Mouse (Mus musculus): Measurements from ENCODE around the gene Gnptab. TPM values are rescaled to one million over a fixed set of nuclear protein-coding genes. Genes with fewer than 3 reads are reported as not detected.

Gene Gnptab
- total and polyA plus RNA-seq, 2 experiments: 2.7 to 6.8 TPM

DNA sequence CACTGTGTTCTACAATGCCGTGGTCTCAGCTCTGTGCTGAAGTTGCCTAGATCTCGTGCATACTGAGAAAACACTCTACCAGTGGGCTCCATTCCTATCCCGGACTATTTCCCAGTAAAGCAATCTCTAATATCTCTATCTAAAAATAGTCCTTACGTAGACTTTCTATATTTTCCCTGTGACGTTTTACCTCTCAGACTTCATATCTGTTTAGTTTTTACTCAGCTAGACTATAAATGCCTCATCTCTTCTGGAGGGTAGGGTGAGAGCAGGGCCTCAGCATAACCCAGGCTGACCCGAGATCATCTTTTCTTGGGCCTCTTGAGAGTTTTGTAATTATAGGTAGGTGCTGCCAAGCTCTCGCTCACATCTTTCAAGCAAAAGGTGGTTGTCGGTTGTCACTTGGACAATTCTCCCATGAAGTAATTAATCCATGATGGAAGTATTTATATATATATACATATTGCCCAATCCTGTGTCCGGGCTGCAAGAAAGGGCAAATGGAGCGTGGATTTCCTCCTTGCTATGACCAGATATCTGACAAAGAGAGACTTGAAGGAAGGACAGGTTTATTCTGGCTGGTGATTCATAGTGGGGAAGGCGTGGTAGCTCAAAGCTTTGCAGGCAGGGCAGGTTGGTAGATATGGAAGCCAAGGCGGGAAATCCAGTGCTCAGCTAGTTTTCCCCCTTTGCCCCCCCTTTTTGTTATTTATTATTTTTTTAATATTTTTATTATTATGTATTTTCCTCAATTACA, 29.1 kb downstream of the Gnptab start:
- H3K36me3 ChIP-seq (ENCODE audit: control insufficient read depth, insufficient read depth, low read length): no peaks in the 10 kb centered on the region
- WGBS: 93% methylated on average over 12 of the region's 12 CpGs
- no peak overlapping the region for H3K27ac ChIP-seq (replicated peaks; ENCODE audit: insufficient read depth, low read depth, low read length)
- TF ChIP-seq POLR2A (IDR thresholded peaks at IDR 0.05; ENCODE audit: extremely low read depth, insufficient read depth, low read length) (no peak), CTCF (IDR thresholded peaks at IDR 0.05; ENCODE audit: low read depth, low read length) (no peak)
- H3K79me2 ChIP-seq (ENCODE audit: control insufficient read depth, insufficient read depth, low read length): no peaks in the 10 kb centered on the region
- H3K4me3 ChIP-seq (ENCODE audit: insufficient read depth, low read depth, low read length): no peak overlapping the region
- H3K4me1 ChIP-seq (ENCODE audit: control insufficient read depth, insufficient read depth, low read length): no peaks in the 10 kb centered on the region
- H3K9ac ChIP-seq (ENCODE audit: low read depth, low read length): no peak overlapping the region
- H3K27me3 ChIP-seq (ENCODE audit: control insufficient read depth, insufficient read depth, low read length): no peaks in the 10 kb centered on the region
- no peak for DNase-seq (ENCODE audit: extremely low read depth, low read depth, low spot score)

DNA sequence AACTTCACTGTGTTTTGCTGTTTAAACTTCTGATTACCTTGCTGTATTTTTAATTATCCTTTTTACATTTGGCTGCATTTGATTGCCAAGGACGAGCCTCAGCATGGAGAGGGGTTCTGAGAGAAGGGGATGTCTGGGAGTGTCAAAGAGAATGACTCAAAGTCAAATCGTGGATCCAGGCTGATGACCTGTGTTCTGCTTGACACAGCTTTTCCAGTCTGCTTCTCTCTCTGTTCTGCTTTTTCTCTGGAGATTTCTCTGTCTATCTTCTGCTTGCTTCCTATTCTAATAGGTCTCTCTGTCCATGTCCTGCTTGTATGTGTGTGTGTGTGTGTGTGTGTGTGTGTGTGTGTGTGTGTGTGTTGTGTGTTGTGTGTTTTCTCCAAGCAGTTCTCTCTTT, 30.8 kb downstream of the Gnptab start:
- H3K27me3 ChIP-seq (ENCODE audit: control insufficient read depth, insufficient read depth, low read length): no peaks in the 10 kb centered on the region
- H3K4me3 ChIP-seq (ENCODE audit: insufficient read depth, low read depth, low read length): no peak overlapping the region
- no peaks in the 10 kb centered on the region; the same call in 1 of the 2 replicates for H3K36me3 ChIP-seq (ENCODE audit: control insufficient read depth, insufficient read depth, low read length)
- TF ChIP-seq POLR2A (IDR thresholded peaks at IDR 0.05; ENCODE audit: extremely low read depth, insufficient read depth, low read length): no peak
- no peak for TF ChIP-seq CTCF (IDR thresholded peaks at IDR 0.05; ENCODE audit: low read depth, low read length)
- no peaks in the 10 kb centered on the region for H3K4me1 ChIP-seq (ENCODE audit: control insufficient read depth, insufficient read depth, low read length)
- H3K27ac ChIP-seq (replicated peaks; ENCODE audit: insufficient read depth, low read depth, low read length): no peak overlapping the region
- no peak overlapping the region for H3K9ac ChIP-seq (ENCODE audit: low read depth, low read length)
- 63% methylated on average over 2 of the region's 2 CpGs for WGBS
- no peak for DNase-seq (ENCODE audit: extremely low read depth, low read depth, low spot score)
- H3K79me2 ChIP-seq (ENCODE audit: control insufficient read depth, insufficient read depth, low read length): no peaks in the 10 kb centered on the region

DNA sequence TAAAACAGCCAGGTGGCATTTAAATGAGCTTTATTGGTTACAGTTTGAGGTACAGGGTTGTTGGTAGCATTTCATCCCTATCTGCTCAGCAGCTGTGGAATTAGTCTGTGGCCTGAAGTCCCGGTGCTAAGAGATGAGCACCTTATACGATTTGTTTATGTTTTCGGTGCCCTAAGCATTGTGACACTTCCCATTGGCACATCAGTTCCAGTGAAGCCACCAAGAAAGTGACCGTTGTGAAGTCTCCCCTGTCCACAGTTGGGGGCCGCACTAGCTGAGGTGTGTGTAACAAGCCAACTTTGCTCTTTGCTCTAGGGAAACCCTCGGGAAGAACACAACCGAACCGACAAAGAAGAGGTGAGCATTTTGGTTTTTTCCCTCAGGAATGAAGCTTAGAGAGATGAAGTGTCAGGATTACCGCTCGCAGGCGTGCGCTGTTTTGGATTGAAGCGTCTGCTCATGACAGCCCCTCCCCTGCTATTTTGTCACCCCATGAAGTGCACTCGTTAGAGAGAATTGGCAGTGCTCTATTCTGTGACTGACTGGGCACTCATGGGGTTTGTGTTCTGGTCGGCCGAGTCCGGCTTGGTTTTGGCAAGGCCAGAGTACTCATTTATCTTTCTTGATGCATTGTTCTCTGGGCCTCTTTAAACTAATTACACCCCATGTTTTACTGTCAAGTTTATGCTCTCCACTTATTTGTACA, 33.5 kb downstream of the Gnptab start:
- 93% methylated on average over 17 of the region's 17 CpGs for WGBS
- H3K9ac ChIP-seq (ENCODE audit: low read depth, low read length): no peak overlapping the region
- no peak overlapping the region for H3K4me3 ChIP-seq (ENCODE audit: insufficient read depth, low read depth, low read length)
- TF ChIP-seq POLR2A (IDR thresholded peaks at IDR 0.05; ENCODE audit: extremely low read depth, insufficient read depth, low read length) (no peak), CTCF (IDR thresholded peaks at IDR 0.05; ENCODE audit: low read depth, low read length) (no peak)
- no peaks in the 10 kb centered on the region for H3K79me2 ChIP-seq (ENCODE audit: control insufficient read depth, insufficient read depth, low read length)
- no peaks in the 10 kb centered on the region; the same call in 1 of the 2 replicates for H3K36me3 ChIP-seq (ENCODE audit: control insufficient read depth, insufficient read depth, low read length)
- DNase-seq (ENCODE audit: extremely low read depth, low read depth, low spot score): no peak
- H3K27me3 ChIP-seq (ENCODE audit: control insufficient read depth, insufficient read depth, low read length): no peaks in the 10 kb centered on the region
- H3K27ac ChIP-seq (replicated peaks; ENCODE audit: insufficient read depth, low read depth, low read length): no peak overlapping the region
- H3K4me1 ChIP-seq (ENCODE audit: control insufficient read depth, insufficient read depth, low read length): no peaks in the 10 kb centered on the region

DNA sequence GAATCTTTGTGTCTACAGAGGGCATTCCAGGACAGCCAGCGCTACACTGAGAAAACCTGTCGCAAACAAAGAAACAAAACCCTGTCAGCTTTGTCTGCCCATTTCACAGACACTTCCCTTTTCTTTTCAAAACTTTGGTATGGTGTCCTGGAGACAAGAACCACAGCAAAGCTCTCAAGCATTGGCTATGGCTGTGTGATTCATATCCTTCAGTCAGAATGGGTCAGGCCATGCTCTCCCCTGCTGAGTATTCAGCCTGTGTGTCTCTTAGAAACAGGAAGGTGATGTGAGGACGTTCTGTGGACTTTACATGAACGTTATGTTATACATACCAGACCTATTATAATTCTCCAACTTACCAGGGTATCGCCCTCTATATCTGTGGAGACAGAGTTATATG, 38.8 kb downstream of the Gnptab start:
- Histone ChIP-seq H3K4me3 (ENCODE audit: insufficient read depth, low read depth, low read length) (no peak overlapping the region), H3K27ac (replicated peaks; ENCODE audit: insufficient read depth, low read depth, low read length) (no peak overlapping the region), H3K36me3 (ENCODE audit: control insufficient read depth, insufficient read depth, low read length) (no peaks in the 10 kb centered on the region; the same call in 1 of the 2 replicates), H3K9ac (ENCODE audit: low read depth, low read length) (no peak overlapping the region), H3K27me3 (ENCODE audit: control insufficient read depth, insufficient read depth, low read length) (no peaks in the 10 kb centered on the region), H3K79me2 (ENCODE audit: control insufficient read depth, insufficient read depth, low read length) (no peaks in the 10 kb centered on the region), H3K4me1 (ENCODE audit: control insufficient read depth, insufficient read depth, low read length) (no peaks in the 10 kb centered on the region)
- DNase-seq (ENCODE audit: extremely low read depth, low read depth, low spot score): peak; percentile 11
- WGBS: 85% methylated on average over 5 of the region's 5 CpGs
- no peak for TF ChIP-seq POLR2A (IDR thresholded peaks at IDR 0.05; ENCODE audit: extremely low read depth, insufficient read depth, low read length)
- no peak for TF ChIP-seq CTCF (IDR thresholded peaks at IDR 0.05; ENCODE audit: low read depth, low read length)

DNA sequence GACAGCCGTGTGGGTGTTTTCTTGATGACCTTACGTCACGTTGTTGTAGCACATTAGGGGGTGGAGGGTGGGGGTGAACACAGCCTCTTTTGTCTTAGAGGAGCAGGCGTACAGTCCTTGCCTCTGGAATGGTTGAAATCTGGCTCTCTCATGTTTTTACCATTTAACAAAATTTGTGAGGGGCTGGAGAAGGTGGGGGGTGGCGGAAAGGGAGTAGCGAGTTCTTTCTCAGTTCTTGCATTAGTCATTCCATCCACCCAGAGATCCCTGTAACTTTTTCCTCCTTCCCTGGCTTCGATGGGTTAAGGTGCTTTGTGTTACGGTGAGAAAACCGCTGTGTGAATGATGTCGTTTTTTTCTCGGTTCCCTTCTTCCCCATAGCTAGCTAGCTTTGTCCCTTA, 41.2 kb downstream of the Gnptab start:
- Histone ChIP-seq H3K4me3 (ENCODE audit: insufficient read depth, low read depth, low read length) (no peak overlapping the region), H3K9ac (ENCODE audit: low read depth, low read length) (no peak overlapping the region), H3K79me2 (ENCODE audit: control insufficient read depth, insufficient read depth, low read length) (no peaks in the 10 kb centered on the region), H3K36me3 (ENCODE audit: control insufficient read depth, insufficient read depth, low read length) (peaks cover 2% of the 10 kb centered on the region; the same call in 1 of the 2 replicates), H3K27ac (replicated peaks; ENCODE audit: insufficient read depth, low read depth, low read length) (no peak overlapping the region), H3K4me1 (ENCODE audit: control insufficient read depth, insufficient read depth, low read length) (no peaks in the 10 kb centered on the region), H3K27me3 (ENCODE audit: control insufficient read depth, insufficient read depth, low read length) (no peaks in the 10 kb centered on the region)
- no peak for DNase-seq (ENCODE audit: extremely low read depth, low read depth, low spot score)
- TF ChIP-seq POLR2A (IDR thresholded peaks at IDR 0.05; ENCODE audit: extremely low read depth, insufficient read depth, low read length) (no peak), CTCF (IDR thresholded peaks at IDR 0.05; ENCODE audit: low read depth, low read length) (no peak)
- WGBS: 83% methylated on average over 11 of the region's 11 CpGs
